Mouse (Mus musculus) CD4-positive, CD25-positive, alpha-beta regulatory T cell, adult 2 months (primary cell): Measurements from ENCODE around the gene Epn1.

Experiments used
- DNase-seq: peaks from one replicate; pipeline ENCODE4 v3.0.0-alpha.2; 2012; ENCODE audit warnings: low read depth, low spot score

Gene Epn1

GRCm38 (mm10) chr7:5092831-5093510 lies 12.9 kb downstream of the Epn1 start:
- no peak for DNase-seq

DNA sequence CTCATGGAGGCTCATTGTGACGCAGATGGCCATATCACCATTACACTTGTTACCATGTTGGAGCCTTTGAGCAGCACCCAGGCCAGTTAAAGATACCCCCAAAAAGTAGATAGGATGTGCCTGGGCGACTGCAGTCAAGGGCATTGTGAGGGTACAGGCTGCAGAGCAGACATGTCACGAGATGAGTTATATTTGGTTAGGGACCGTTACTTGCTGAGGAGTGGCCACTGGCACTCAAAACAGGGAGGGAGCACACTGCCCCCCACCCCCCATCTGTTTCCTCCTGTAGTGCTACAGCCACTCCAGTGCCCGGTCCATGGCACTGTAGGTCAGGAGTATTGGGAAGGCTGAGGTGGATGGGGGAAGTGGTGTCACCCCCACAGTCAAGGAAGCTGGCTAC lies 18.7 kb downstream of the Epn1 start:
- no peak for DNase-seq

- DNase-seq = no peak
Measured at GRCm38 (mm10) chr7:5099796-5100195, 19.8 kb downstream of the Epn1 start.

- no peak for DNase-seq
Measured at GRCm38 (mm10) chr7:5101066-5101663, 21.1 kb downstream of the Epn1 start.

- DNase-seq = no peak
Measured at GRCm38 (mm10) chr7:5102564-5102963, 22.5 kb downstream of the Epn1 start.

DNA sequence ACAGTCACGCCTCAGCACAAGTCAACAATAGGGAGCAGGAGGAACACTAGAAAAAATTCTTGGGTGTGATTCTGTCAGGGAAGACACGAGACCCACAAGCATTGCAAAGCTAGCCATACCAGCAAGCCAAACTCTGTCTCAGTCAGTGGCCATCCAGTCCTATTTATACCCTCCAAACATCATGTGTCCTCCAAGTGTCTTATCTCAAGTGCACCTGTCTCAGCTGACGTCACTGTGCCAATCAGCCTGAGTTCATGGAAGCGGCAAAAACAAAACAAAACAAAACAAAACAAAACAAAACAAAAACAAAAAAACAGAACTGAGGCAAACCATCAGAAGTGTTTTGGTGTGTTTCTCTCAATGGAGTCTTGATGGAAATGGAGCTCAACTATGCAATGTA lies 28.2 kb downstream of the Epn1 start:
- no peak for DNase-seq

DNA sequence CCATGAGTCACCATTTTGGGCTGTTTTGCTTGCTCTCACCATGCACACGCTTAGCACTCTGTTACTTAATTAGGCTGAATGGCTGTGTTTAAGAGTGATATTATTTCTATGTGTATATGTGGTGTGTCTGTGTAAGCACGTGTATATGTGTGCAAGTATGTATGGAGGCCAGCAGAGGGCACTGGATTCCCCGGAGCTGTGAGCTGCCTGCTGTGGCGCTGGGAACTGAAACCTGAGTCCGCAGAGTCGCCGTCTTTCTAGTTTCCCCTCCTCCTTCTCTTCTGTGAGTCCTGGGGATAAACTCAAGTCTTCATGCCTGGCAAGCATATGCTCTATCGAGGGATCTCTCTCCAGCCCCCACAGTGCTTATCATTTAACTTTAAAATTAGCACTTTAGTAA lies 29.3 kb downstream of the Epn1 start:
- DNase-seq = no peak

GRCm38 (mm10) chr7:5112701-5113100 lies 32.7 kb downstream of the Epn1 start:
- DNase-seq = no peak

GRCm38 (mm10) chr7:5116850-5117249 lies 36.8 kb downstream of the Epn1 start, which contains the start of gene Rfpl4:
Gene Rfpl4 (minus strand): TSS chr7:5116950.
- DNase-seq = no peak

GRCm38 (mm10) chr7:5125078-5125477 lies 45.0 kb downstream of the Epn1 start:
- no peak for DNase-seq

DNA sequence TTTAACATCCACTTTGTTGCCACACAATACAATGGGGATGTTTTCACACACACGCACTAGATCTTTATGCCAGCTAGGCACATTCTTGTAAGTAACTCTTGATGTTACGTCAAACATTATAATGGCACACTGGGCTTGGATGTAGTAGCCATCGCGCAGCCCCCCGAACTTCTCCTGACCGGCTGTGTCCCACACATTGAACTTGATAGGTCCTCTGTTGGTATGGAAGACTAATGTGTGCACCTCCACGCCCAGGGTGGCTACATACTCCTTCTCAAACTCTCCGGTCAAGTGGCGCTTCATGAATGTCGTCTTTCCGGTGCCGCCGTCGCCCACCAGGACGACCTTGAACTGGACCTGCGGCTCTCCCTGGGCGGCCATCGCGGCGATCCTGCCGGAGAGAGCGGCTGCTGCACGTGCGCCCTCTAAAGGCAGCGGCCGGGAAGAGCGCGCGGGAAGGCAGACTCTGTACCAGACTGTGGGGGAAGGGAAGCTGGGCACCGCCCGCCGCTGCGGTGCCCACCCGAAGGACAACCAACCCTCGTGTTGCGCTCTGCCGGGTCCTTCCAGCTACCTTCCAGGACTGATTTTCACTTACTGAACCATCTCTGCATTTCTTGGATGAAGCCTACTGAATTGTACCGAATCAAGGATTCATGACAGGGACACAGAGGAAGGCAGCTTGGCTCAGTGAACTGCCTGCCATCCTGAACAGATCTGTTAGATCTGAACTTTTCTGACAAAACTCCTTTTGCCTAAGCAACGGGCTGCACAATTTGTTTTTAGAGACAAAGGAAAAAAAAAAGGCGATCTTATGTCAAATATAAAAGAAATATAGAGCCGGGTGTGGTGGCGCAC lies 45.7 kb downstream of the Epn1 start, which contains the start of gene Rasl2-9:
Rasl2-9 (minus strand) TSS at position 402 of the 858 bp plus-strand sequence.
- DNase-seq = peak; percentile 54
